Mouse (Mus musculus): ENCODE results near the gene Setd1b.

DNA sequence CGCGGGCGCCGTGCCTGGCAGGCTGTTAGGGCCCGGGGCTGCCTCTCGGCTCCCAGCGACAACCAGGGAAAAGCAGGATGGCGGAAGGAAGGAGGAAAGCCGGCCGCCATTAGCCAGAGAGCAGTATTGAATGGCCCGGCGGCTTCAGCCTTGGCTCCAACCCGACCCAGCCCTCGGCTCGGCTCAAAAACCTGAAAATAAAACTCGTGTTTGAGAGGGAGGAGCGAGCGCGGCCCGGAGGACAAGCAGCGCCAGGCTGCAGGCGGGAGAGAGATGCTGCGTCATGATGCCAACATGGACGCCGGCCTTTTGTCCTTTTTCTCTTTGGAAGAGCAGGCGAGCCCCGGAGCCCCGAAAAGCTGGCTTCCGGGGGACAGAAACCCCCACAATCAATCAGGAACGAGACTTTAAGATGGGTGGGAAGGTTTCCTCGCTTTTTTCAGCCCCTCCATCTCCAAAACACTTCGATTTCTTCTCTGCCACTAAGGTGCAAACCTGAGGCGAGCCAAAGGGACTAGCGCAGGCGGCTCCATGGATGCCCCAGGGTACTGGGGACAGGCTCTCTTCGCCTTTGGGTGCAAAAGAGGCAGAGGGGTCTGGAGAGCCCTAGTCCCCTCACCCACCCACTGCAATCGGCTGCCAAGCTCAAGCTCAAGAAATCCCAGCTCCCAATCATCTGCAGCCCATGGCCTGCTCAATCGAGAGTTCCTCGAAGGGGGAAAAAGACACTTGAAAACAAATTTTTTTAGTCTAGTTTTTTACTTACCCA is 2.9 kb upstream of the Setd1b start:
- TF ChIP-seq CTCF (IDR thresholded peaks at IDR 0.05; ENCODE audit: extremely low read depth, insufficient read length, insufficient replicate concordance, low read depth, low read length) (peak; percentile 1; the same call in 1 of the 2 replicates), POLR2A (IDR thresholded peaks at IDR 0.05; ENCODE audit: low read depth, low read length) (peak; percentile 82; the same call in 1 of the 2 replicates)
